Mouse (Mus musculus) thymus, postnatal 25 days (tissue): ENCODE measurements at regions not wholly inside any gene's neighbourhood (a gene's known extent, or its start where the extent isn't known, plus 50 kb on each side); places are given as distances from the start of the nearest gene placed in this dataset.
"Not testable (repeated sequence)": the region's sequence is repeated elsewhere in the genome, so short reads cannot be mapped to it uniquely, and the experiment has no call there.

Source experiments
- DNase-seq: peaks from one replicate; pipeline ENCODE4 v3.0.0; 2022

DNA sequence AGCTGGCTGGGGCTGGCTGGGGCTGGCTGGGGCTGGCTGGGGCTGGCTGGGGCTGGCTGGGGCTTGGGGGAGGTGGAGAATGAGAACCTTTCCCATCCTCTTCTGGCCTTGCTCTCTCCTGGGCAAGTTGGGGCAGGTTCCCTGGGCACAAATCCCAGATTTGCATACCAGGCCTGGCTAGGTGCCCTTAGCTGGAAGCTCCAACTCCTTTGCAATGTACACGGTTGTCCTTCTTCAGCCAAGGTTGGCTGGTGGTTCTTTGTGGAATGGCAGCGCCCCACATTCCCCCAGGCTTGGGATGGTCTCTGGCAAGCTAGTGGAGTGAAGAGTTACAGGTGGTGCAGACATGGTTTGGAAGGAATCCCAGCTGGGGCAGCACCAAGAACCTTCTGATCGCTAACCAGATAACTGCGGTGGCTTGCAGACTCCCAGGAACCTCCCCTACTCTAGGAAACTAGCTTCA, 217.5 kb downstream of the Pten start:
- DNase-seq, result no peak

- no peak for DNase-seq
Observed at GRCm38 (mm10) chr19:32975303-32975702, 218.0 kb downstream of the Pten start.

DNA sequence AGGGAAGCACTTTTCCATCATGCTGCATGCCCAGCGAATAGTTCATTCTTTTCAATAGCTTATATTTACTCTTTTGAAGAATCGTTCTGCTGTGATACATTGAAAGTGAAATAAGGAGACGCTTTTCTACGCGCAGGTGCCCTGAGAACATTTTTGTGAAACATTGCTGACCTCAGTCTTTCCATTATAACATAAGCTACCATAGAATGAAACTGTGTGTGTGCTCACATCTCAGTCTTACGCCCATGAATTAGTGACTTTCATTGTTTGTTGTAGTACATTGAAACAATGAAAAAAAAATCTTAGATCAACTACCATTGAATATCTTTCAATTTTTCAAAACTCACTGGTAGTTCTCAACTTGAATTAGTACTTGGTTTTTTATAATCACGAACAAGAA, 219.2 kb downstream of the Pten start:
- DNase-seq, result no peak

- DNase-seq, result no peak
Observed at GRCm38 (mm10) chr19:32978037-32978745, 220.9 kb downstream of the Pten start.

DNA sequence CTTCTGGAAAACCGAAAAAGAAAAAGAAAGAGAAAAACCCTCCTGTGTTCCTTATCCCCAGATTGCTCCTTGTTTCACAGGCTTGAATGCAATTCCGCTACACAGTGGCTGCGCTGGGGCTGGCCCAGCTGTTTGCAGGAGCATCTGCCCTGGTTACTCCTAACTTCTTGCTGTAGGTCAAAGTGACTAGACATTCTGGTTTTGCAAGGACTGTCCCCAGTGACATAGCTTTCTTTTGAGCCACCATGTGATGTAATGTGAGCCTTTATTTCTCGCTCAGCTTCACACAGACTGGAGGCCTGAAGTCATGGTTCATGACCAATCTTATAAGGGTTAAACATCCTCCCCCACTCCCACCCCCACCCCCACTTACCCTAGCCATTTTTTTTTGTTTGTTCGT, 222.8 kb downstream of the Pten start:
- no peak for DNase-seq

DNA sequence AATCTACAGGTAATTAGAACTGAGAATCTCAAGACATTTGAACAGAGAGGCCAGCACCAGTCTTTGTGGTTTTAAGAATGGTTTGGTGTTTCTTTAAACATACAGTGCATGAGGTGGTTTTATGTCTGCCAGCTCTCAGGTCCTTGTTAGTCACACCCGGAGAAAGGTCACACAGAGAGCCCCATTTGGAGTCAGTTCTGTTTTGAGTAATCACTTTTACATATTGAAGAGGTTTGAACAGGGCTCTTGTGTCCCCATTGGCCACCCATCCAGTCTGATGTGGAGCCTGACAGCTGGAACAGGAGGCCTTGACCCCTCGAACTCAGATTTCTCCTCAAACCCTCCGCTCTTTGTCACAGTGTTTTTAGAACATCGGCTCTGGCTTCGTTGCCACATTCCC, 231.4 kb downstream of the Pten start:
- no peak for DNase-seq

GRCm38 (mm10) chr19:32989346-32989745, 232.0 kb downstream of the Pten start:
- no peak for DNase-seq

DNA sequence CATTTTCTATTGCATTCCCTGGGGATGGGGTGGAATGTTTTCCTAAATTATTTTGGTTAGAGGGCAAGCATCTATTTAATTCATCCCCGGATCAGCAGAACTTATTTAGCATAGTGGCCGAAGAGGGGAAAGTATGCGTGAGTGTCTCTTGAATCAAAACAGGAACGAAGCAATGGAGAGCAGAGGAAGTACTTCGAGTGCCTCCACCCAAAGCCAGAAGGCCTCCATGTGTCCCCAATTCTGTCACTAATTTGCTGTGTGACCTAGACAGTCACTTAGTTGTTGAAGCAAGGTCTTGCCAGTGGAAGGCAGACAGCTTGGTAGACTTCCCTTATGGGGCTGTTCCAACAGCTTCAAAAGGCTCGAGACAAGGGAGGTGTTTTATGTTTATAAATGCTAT, 233.3 kb downstream of the Pten start:
- no peak for DNase-seq

DNA sequence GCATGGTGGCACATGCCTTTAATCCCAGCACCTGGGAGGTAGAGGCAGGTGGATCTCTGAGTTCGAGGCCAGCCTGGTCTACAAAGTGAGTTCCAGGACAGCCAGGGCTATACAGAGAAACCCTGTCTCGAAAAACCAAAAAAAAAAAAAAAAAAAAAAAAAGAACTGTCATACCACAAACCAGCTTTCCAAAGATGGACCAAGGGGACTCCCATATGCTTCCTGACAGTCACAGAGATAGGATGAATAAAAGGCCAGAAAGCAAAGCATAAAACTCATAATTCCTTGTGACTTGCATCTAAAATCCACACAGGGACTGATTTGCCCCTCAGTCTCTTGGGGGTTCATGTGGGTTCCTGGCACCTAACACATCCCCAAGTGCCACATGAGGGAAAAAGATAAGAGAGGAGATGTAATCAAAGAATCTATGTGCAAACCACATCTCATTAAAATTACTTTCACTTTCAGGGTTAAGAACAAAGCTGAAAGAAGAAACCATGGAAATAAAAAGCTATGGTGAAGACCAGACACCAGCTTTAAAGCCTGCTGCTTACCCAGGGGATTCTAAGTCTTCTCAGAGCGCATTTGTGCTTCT, 241.4 kb downstream of the Pten start:
- DNase-seq, result no peak

DNA sequence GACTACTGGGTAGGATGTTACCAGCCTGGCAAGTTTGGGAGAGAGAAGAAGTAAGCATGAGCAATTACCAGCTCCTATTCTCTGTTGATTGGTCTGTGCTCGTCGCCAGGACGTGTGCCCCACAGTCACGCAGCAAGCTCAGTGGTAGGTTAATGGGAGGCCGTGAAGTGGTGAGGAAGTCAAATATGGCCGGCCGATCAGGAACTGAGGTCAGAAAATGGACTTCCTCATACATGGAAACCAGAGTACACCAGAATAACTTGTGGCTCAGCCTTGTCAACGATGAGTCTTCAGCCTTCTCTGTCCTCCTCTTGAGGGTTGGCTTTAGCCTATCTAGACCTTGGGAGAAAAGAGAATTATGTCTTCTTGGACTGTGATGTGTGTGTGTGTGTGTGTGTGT, 250.3 kb downstream of the Pten start:
- no peak for DNase-seq

DNA sequence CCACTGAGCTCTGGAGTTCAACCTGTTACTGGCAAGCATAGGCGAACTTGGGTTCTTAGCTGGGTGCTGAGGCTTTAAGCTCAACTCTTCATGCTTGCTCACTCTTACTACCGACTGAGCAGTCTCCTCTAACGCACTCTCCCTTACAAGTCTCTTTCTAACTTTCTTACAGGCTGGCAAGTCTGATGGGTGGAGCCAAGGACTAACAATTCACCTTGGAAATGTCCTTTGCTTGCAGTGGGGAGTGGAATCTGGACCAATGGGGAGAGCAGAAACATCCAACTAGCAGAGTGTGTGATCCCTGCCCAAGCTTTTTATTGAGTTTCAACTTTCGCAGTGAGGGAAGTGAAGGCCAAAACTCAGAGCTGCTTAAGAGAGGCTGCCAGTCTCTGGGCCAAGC, 250.8 kb downstream of the Pten start:
- no peak for DNase-seq

DNA sequence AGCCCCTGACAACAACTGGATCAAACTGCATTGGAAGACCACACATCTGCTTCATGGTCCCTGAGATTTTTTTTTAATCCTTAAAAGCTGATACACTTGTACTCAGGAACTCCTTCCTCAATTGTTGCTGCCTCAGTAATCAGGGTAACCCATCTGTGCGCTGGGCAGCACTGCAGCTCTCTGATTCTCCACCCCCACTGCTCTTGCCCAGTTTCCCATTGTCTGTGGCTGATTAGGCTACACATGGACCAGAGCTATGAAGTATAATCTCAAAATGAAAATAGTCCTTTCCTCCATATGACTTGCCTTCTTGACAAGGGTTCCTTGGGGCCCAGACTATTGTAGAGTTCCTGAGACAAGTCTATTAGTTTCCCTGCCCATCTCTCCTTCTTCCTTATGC, 251.5 kb downstream of the Pten start:
- no peak for DNase-seq

DNA sequence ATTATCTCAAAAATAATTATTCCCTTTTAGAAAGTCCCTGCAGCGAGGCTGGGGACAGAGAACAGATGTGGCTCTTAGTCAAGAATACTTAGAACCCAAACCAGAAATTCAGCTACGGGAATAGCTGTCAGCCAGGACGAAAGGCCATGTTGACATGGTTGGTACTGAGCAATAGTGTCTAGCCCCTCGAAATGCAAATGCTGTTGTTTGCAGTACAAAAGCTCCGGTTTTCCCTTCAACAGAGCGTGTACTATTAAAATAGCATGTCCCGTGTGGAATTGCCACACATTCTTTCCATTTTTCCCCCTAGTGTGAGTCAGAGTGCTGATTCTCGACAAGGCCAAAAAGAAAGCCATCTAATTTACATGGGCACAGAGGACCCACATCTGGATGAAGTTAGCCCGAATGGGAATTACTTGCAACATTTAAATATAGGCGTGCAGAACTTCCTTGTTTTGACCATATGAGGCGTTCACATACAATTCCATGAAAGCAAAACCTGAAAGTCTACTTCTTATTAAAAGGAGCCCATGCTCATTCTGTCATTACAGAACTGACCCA, 253.7 kb downstream of the Pten start:
- DNase-seq, result no peak

DNA sequence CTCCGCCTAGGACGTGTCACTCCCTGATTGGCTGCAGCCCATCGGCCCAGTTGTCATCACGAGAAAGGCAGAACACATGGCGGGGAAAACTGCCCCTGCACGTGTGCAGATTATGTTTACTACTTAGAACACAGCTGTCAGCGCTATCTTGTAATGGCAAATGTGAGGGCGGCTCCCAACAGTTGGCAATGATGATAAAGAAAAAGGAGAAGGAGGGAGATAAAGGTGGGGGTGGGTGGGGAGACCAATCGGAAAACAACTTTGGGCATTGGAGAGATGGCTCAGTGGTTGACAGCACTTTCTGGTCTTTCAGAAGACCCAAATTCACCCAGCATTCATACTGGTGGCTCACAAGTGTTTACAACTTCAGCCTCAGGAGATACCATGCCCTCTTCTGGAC, 257.6 kb downstream of the Pten start:
- not testable (repeated sequence) for DNase-seq

DNA sequence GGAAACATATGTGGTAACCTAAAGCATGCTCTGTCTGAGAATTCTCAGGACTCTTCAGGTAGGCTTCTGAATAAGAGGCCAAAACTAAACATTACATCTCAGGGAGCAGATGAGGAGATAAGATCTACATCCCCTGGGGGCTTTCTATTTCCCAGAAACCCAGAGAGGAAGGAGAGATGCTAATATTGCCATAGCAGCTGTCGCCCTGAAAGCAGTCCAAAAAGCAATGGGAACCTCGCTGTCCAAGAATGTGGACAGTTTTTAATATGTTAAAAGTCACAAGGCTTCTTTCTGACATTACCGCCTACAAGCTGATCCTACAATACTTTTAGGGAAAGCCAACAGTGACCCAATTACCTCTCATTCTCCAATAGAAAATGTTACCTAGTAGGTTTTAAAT, 263.9 kb downstream of the Pten start:
- no peak for DNase-seq

- DNase-seq, result no peak
Observed at GRCm38 (mm10) chr19:33022839-33023428, 265.6 kb downstream of the Pten start.

- no peak for DNase-seq
Observed at GRCm38 (mm10) chr19:33029688-33030444, 272.6 kb downstream of the Pten start.

DNA sequence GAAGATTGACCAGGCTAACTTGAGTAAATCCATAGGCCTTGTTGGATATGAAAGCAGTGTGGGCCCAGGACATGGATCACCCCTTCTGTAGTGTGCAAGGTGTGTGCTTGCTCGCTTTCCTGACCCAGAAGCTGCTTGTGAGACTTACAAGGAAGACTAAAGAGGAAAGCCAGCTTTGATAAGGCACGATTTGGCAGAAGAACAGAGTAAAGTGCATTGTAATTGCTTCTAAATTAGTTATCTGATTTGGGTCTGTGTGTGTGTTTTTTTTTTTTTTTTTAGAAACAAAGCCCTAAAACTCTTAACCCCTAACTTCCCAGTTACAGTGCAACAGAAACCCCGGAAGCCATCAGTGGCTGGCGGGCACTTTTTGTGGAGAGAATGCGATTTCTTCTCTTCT, 283.2 kb downstream of the Pten start:
- DNase-seq, result no peak

- no peak for DNase-seq
Observed at GRCm38 (mm10) chr19:33040991-33041390, 283.7 kb downstream of the Pten start.

DNA sequence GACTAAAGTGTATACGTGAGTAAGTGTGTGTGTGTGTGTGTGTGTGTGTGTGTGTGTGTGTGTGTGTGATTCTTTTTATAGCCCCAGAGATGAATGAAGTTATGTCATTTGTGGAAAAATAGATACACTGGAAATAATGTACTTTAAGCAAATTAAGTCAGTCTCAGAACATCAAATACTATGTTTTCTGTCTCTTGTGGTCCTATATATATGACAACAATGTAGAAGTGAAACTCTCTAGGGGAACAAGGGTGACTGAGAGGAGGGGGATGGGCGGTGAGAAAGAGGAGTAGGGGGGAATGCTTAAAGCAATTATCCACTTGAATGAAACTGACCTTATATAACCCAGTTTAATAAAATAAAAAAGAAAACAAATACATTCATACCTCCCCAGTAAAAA, 285.5 kb downstream of the Pten start:
- no peak for DNase-seq

DNA sequence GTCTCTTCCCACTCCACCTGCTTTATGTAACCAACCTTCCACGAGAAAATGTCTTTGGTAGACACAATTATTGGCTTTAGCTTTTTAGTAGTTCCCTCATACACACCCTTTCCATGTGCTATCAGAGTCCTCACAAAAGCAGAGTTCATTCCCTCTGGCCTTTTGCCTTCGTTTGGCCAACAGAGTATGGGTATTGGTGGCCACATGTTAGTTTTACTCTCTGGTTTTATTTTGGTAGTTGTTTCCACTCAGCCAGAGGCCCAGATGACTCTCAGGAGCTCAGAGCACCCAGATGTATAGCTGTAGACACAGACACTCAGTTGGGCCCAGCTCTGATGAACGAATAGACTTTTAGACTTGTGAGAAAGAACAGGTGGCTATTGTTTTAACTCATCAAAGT, 286.4 kb downstream of the Pten start:
- DNase-seq, result no peak

DNA sequence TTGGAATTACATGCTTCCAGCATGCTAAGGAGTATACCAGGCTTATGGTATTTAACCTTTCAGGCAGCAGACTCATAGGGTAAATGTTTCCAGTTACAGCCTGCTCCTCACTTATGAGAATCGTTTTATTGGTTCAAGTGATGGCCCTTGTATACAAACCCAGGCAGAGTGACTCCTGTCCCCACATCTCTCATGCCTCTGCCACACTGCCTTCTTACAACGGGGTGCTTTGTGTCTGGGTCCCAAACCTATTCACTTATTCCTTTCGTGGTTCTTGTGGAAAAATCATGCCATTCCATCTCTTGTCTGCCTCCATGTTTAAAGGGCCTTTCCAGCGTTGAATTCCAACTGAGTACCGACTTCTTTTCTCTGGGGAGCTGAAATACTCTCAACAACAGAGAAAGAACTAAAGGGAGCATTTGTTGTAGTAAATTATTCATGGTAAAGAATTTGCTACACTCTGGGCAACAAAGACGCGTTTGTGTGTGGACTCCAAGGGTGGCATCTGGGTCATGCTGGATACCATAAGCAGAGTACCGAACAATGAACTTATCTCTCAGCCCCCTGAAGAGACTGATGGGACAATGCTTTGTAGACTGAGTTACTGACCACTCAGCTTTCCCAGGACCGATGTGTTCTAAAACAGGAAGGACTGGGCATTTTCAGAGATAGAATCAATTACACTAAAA, 291.6 kb downstream of the Pten start:
- no peak for DNase-seq
